Mouse (Mus musculus): ENCODE results near the gene Prss23. TPM values are rescaled to one million over a fixed set of nuclear protein-coding genes. Genes with fewer than 3 reads are reported as not detected.

Prss23 gene
- polyA plus RNA-seq, 1 experiment from 2014 or later, result 71.4 TPM

Other genes starting within 250 kb of the Prss23 start
- gene Tmem135, start 123.0 kb downstream of the Prss23 start, polyA plus RNA-seq (2015; fragmentation: Nextera tagmentation; extraction: Ambion mirVana), result 36.3 and 43.1 TPM in 2 replicates
- 14.7 and 14.8 TPM in 2 replicates for gene Fzd4, start 122.8 kb downstream of the Prss23 start, polyA plus RNA-seq (2015; fragmentation: Nextera tagmentation; extraction: Ambion mirVana)
- 4.1 and 4.2 TPM in 2 replicates for gene Me3, start 105.2 kb upstream of the Prss23 start, polyA plus RNA-seq (2015; fragmentation: Nextera tagmentation; extraction: Ambion mirVana)

All from stomach, embryonic 16.5 days (tissue).